Mouse (Mus musculus): ENCODE results near the gene Cd82. TPM values are rescaled to one million over a fixed set of nuclear protein-coding genes. Genes with fewer than 3 reads are reported as not detected.
A peak's percentile ranks its signal among the peaks of the same experiment; 100 is the strongest.

The Cd82 gene
- polyA plus RNA-seq, 1 experiment from 2014 or later = 93.5 TPM

DNA sequence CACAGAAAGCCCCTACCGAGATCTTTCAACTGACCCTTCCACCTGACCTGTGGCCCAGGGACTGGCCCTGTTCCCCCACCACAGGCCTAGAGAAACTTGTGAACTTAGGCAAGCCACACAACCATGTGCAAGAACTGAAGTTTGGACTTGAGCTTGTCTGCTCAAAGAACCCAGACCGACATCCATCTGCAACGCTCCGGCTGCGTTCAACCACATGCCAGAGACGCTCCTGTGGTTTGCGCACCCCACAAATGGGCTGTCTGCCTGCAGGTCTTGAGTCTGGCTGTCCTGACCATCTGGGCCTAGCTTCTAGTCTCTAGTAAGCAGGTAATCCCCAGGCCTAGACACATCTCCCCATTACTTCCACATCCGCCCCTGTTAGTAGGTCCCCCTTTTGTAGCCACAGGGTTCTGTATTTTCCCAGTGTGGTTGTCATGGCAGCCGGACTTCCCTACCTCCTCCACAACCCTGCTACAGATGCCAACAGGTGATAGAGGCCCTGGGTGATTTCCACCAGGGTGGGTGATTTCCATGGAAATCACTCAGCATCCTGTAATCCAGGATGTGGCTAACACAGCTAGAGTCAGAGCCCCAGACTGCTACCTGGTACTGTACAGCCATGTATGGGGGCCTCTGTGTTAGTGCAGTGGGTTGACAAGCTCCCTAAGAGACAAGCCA, 38.5 kb downstream of the Cd82 start:
- ATAC-seq (ENCODE audit: low FRiP score, low TSS enrichment) (no peak), DNase-seq (ENCODE audit: low spot score) (no peak)
- WGBS = 91% methylated on average over 9 of the region's 9 CpGs
- Histone ChIP-seq H3K36me3 (ENCODE audit: control insufficient read depth, insufficient read depth, low read length) (no peaks in the 10 kb centered on the region), H3K4me3 (ENCODE audit: low read depth, low read length) (no peak overlapping the region), H3K4me1 (replicated peaks; ENCODE audit: control insufficient read depth, insufficient read depth) (no peaks in the 10 kb centered on the region), H3K9me3 (ENCODE audit: control insufficient read depth, low read length) (no peaks in the 10 kb centered on the region), H3K27me3 (ENCODE audit: control insufficient read depth, insufficient read depth, low read length) (no peaks in the 10 kb centered on the region), H3K27ac (replicated peaks) (no peak overlapping the region), H3K9ac (ENCODE audit: low read length) (no peak overlapping the region), H3K4me2 (replicated peaks; ENCODE audit: low read depth) (no peak overlapping the region)
- TF ChIP-seq EP300 (optimal IDR thresholded peaks at IDR 0.05) (no peak), CTCF (IDR thresholded peaks at IDR 0.05; ENCODE audit: low read depth) (no peak)

DNA sequence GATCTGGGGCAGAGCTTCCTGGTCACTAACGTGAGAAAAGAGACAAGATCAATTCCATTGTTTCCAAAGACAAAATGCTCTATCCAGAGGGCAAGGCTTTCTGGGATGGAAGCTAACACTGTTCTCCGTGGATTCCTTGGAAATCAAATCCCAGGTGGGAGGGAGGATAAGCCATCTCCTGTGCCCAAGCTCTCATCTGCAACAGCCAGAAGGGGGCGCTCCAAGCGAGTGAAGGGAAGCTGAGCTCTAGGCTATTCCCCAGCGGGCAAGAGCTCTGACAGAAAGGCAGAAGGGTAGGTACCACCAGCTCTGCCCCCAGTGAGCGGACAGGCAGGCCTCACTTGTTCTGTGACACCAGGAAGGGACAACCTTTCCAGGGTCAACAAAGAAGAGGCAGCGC, 41.6 kb downstream of the Cd82 start:
- DNase-seq (ENCODE audit: low spot score) (peak; percentile 87), ATAC-seq (ENCODE audit: low FRiP score, low TSS enrichment) (peak; percentile 59; the same call in 1 of the 2 replicates)
- Histone ChIP-seq H3K36me3 (ENCODE audit: control insufficient read depth, insufficient read depth, low read length) (no peaks in the 10 kb centered on the region), H3K27ac (replicated peaks) (no peak overlapping the region), H3K27me3 (ENCODE audit: control insufficient read depth, insufficient read depth, low read length) (no peaks in the 10 kb centered on the region), H3K9ac (ENCODE audit: low read length) (no peak overlapping the region), H3K4me2 (replicated peaks; ENCODE audit: low read depth) (no peak overlapping the region), H3K4me3 (ENCODE audit: low read depth, low read length) (no peak overlapping the region), H3K9me3 (ENCODE audit: control insufficient read depth, low read length) (no peaks in the 10 kb centered on the region), H3K4me1 (replicated peaks; ENCODE audit: control insufficient read depth, insufficient read depth) (no peaks in the 10 kb centered on the region)
- TF ChIP-seq CTCF (IDR thresholded peaks at IDR 0.05; ENCODE audit: low read depth) (peak; percentile 93), EP300 (optimal IDR thresholded peaks at IDR 0.05) (no peak)
- 36% methylated on average over 7 of the region's 7 CpGs for WGBS

DNA sequence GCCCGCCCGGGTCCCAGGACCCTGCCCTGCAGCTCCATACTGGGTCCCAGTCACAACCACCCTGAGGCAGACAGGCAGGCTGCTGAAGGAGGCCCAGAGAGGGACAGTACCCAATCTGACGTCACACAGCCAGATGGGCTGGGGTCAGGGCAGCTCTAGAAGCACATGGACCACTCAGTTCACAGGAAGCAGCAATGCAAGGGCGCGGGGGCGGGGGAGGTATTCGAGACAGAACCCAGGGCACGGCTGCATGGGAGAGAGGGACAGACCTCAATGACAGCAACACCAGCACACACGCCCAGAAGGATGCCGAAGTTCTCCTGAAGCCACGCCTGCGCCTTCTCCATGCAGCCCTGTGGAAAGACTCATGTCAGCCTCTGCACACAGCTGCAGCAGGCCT, 43.0 kb downstream of the Cd82 start:
- ATAC-seq (ENCODE audit: low FRiP score, low TSS enrichment) (no peak), DNase-seq (ENCODE audit: low spot score) (no peak)
- no peaks in the 10 kb centered on the region for H3K4me1 ChIP-seq (replicated peaks; ENCODE audit: control insufficient read depth, insufficient read depth)
- H3K4me3 ChIP-seq (ENCODE audit: low read depth, low read length) = no peak overlapping the region
- no peak overlapping the region for H3K27ac ChIP-seq (replicated peaks)
- TF ChIP-seq CTCF (IDR thresholded peaks at IDR 0.05; ENCODE audit: low read depth) (no peak), EP300 (optimal IDR thresholded peaks at IDR 0.05) (no peak)
- H3K27me3 ChIP-seq (ENCODE audit: control insufficient read depth, insufficient read depth, low read length) = no peaks in the 10 kb centered on the region
- H3K4me2 ChIP-seq (replicated peaks; ENCODE audit: low read depth) = no peak overlapping the region
- H3K36me3 ChIP-seq (ENCODE audit: control insufficient read depth, insufficient read depth, low read length) = no peaks in the 10 kb centered on the region
- H3K9ac ChIP-seq (ENCODE audit: low read length) = no peak overlapping the region
- 89% methylated on average over 12 of the region's 12 CpGs for WGBS
- H3K9me3 ChIP-seq (ENCODE audit: control insufficient read depth, low read length) = no peaks in the 10 kb centered on the region

DNA sequence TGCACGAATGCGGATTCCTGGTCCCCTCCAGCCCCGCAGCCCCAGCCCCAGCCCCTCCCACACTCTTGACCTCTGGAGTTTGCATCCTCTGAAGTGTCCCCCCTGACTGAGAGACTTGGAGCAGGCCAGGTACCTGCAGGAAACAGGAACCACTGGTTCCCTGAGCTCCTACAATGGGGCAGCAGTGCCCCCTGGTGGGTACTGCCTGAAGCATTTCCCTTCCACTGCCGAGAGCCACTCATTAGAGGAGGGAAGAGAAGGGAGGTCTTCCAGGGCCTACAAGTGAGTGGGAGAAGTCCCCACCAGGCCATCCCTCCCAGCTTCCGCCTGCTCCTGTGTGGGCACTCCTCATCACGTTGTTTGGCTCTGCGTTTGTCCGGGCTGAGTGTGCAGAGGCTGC, 44.5 kb downstream of the Cd82 start:
- no peaks in the 10 kb centered on the region for H3K36me3 ChIP-seq (ENCODE audit: control insufficient read depth, insufficient read depth, low read length)
- peak; percentile 80 for DNase-seq (ENCODE audit: low spot score)
- no peaks in the 10 kb centered on the region for H3K9me3 ChIP-seq (ENCODE audit: control insufficient read depth, low read length)
- no peak overlapping the region for H3K27ac ChIP-seq (replicated peaks)
- H3K9ac ChIP-seq (ENCODE audit: low read length) = no peak overlapping the region
- no peak overlapping the region for H3K4me3 ChIP-seq (ENCODE audit: low read depth, low read length)
- H3K4me1 ChIP-seq (replicated peaks; ENCODE audit: control insufficient read depth, insufficient read depth) = no peaks in the 10 kb centered on the region
- no peak for TF ChIP-seq EP300 (optimal IDR thresholded peaks at IDR 0.05)
- TF ChIP-seq CTCF (IDR thresholded peaks at IDR 0.05; ENCODE audit: low read depth) = peak; percentile 95
- no peaks in the 10 kb centered on the region for H3K27me3 ChIP-seq (ENCODE audit: control insufficient read depth, insufficient read depth, low read length)
- no peak overlapping the region for H3K4me2 ChIP-seq (replicated peaks; ENCODE audit: low read depth)
- 13% methylated on average over 8 of the region's 8 CpGs for WGBS
- peak; percentile 41; the same call in 1 of the 2 replicates for ATAC-seq (ENCODE audit: low FRiP score, low TSS enrichment)

DNA sequence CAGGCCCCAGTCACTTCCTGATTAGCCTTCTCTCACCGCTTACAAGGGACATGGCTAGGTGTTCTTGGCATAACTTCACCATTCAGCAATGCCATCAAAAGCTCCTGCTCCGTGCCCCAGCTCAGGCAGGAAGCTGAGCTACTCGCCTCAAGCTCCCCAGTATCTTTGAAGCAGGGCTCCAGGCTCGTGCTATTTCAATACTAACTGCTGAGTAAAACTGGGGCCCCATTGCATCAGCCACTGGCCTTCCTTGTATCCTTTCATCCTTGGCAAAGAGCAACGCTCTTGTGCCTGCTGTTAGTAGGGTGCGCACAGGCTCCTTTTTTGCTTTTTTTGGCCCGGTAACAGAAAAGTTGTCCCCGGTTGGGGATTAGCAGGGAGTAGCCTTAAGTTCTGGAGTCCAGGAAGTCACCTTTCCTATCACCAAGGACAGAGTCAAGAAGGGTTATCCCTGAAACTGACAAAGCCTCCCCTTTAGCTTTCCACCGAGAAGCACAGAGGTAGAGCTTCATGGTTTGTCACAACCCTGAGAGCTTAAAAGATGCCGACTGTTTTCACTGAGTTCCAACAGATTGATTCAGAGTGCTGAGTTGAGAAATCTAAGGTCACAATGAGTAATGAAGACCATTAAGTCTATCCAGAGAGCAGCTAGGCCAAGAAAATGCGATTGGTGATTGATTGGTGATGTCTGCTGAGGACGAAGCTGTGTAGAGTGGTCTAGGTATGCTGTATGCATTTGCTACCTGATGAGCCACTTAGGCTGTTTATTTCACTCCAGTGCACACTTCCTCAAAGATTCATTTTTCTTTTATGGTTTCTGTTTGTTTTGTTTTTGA, 45.8 kb downstream of the Cd82 start:
- Histone ChIP-seq H3K27ac (replicated peaks) (no peak overlapping the region), H3K4me1 (replicated peaks; ENCODE audit: control insufficient read depth, insufficient read depth) (no peaks in the 10 kb centered on the region), H3K36me3 (ENCODE audit: control insufficient read depth, insufficient read depth, low read length) (no peaks in the 10 kb centered on the region), H3K4me2 (replicated peaks; ENCODE audit: low read depth) (no peak overlapping the region), H3K4me3 (ENCODE audit: low read depth, low read length) (no peak overlapping the region), H3K27me3 (ENCODE audit: control insufficient read depth, insufficient read depth, low read length) (no peaks in the 10 kb centered on the region), H3K9ac (ENCODE audit: low read length) (no peak overlapping the region), H3K9me3 (ENCODE audit: control insufficient read depth, low read length) (no peaks in the 10 kb centered on the region)
- DNase-seq (ENCODE audit: low spot score) (no peak), ATAC-seq (ENCODE audit: low FRiP score, low TSS enrichment) (no peak)
- 74% methylated on average over 12 of the region's 12 CpGs for WGBS
- TF ChIP-seq EP300 (optimal IDR thresholded peaks at IDR 0.05) = no peak
- TF ChIP-seq CTCF (IDR thresholded peaks at IDR 0.05; ENCODE audit: low read depth) = no peak

DNA sequence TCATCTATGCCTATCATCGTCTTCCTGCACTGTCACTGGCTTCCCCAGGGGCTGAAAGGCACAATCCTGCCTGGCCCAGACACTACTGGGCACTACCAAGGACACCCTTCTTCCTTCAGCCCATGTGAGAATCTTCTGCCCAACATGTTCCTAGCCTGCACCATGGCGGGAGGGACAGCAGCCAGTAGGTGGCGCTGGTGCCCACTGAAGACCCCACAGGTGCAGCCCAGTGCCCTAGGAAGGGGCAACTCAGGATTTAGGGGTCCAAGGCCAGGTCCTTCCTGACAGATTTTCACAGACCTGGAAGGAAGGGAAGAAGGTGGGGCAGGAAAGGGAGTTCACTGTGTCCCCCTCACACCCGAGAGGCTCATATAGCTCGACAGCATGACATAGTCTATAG, 47.7 kb downstream of the Cd82 start:
- no peaks in the 10 kb centered on the region for H3K4me1 ChIP-seq (replicated peaks; ENCODE audit: control insufficient read depth, insufficient read depth)
- 41% methylated on average over 5 of the region's 5 CpGs for WGBS
- H3K4me2 ChIP-seq (replicated peaks; ENCODE audit: low read depth) = no peak overlapping the region
- DNase-seq (ENCODE audit: low spot score) = peak; percentile 60
- no peak overlapping the region for H3K27ac ChIP-seq (replicated peaks)
- no peak overlapping the region for H3K9ac ChIP-seq (ENCODE audit: low read length)
- no peaks in the 10 kb centered on the region for H3K36me3 ChIP-seq (ENCODE audit: control insufficient read depth, insufficient read depth, low read length)
- ATAC-seq (ENCODE audit: low FRiP score, low TSS enrichment) = no peak
- H3K27me3 ChIP-seq (ENCODE audit: control insufficient read depth, insufficient read depth, low read length) = no peaks in the 10 kb centered on the region
- H3K4me3 ChIP-seq (ENCODE audit: low read depth, low read length) = no peak overlapping the region
- H3K9me3 ChIP-seq (ENCODE audit: control insufficient read depth, low read length) = no peaks in the 10 kb centered on the region
- TF ChIP-seq CTCF (IDR thresholded peaks at IDR 0.05; ENCODE audit: low read depth) = peak; percentile 82
- TF ChIP-seq EP300 (optimal IDR thresholded peaks at IDR 0.05) = no peak
